Mouse (Mus musculus): ENCODE data around the gene Tldc2. TPM values are rescaled to one million over a fixed set of nuclear protein-coding genes. Genes with fewer than 3 reads are reported as not detected.
A peak's percentile ranks its signal among the peaks of the same experiment; 100 is the strongest.

Gene Tldc2
- polyA plus RNA-seq, 1 experiment = not detected

GRCm38 (mm10) chr2:157076585-157076984, 10.3 kb upstream of the Tldc2 start:
- TF ChIP-seq MAX (IDR thresholded peaks at IDR 0.05; ENCODE audit: low read depth) = no peak
- TF ChIP-seq SRF (IDR thresholded peaks at IDR 0.05; ENCODE audit: control insufficient read depth, insufficient read length, low read depth) = no peak
- no peak for TF ChIP-seq POLR2A (IDR thresholded peaks at IDR 0.05; ENCODE audit: insufficient read length, low read depth)
- TF ChIP-seq REST (IDR thresholded peaks at IDR 0.05; ENCODE audit: insufficient read depth, insufficient read length) = no peak
- TF ChIP-seq TCF12 (IDR thresholded peaks at IDR 0.05; ENCODE audit: insufficient read depth, poor library complexity, severe bottlenecking) = no peak
- no peak for TF ChIP-seq USF1 (IDR thresholded peaks at IDR 0.05; ENCODE audit: low read depth)
- TF ChIP-seq TCF3 (IDR thresholded peaks at IDR 0.05; ENCODE audit: insufficient read length, low read depth) = no peak
- TF ChIP-seq MYOG (IDR thresholded peaks at IDR 0.05; ENCODE audit: control insufficient read depth in 1 of 3, insufficient read depth in 1 of 3, insufficient read length in 2 of 3, low read depth in 2 of 3) = no peak
- no peak for TF ChIP-seq MYOD1 (IDR thresholded peaks at IDR 0.05; ENCODE audit: control insufficient read depth in 1 of 3, insufficient read length in 2 of 3, low read depth in 2 of 3)
- no peak for TF ChIP-seq POLR2AphosphoS2 (IDR thresholded peaks at IDR 0.05; ENCODE audit: insufficient read length, low read depth)
- TF ChIP-seq CEBPB (IDR thresholded peaks at IDR 0.05; ENCODE audit: insufficient read depth, poor library complexity, severe bottlenecking) = no peak
- TF ChIP-seq E2F4 (IDR thresholded peaks at IDR 0.05; ENCODE audit: insufficient read depth) = no peak
- H3ac ChIP-seq (ENCODE audit: control insufficient read depth, insufficient read length) = no peak overlapping the region
- H3K79me2 ChIP-seq (ENCODE audit: control insufficient read depth, insufficient read depth) = peaks cover 65% of the 10 kb centered on the region
- peak overlapping the region; percentile 81 for H3K4me2 ChIP-seq (ENCODE audit: low read depth)
- H3K36me3 ChIP-seq (ENCODE audit: control insufficient read depth, insufficient read depth) = no peaks in the 10 kb centered on the region
- H3K4me3 ChIP-seq = peak overlapping the region; percentile 92
- H3K27me3 ChIP-seq (ENCODE audit: control insufficient read depth, insufficient read depth, insufficient read length) = no peaks in the 10 kb centered on the region

- TF ChIP-seq POLR2A (IDR thresholded peaks at IDR 0.05; ENCODE audit: insufficient read length, low read depth) = no peak
- TF ChIP-seq E2F4 (IDR thresholded peaks at IDR 0.05; ENCODE audit: insufficient read depth) = no peak
- TF ChIP-seq REST (IDR thresholded peaks at IDR 0.05; ENCODE audit: insufficient read depth, insufficient read length) = no peak
- TF ChIP-seq TCF12 (IDR thresholded peaks at IDR 0.05; ENCODE audit: insufficient read depth, poor library complexity, severe bottlenecking) = no peak
- no peak for TF ChIP-seq TCF3 (IDR thresholded peaks at IDR 0.05; ENCODE audit: insufficient read length, low read depth)
- no peak for TF ChIP-seq USF1 (IDR thresholded peaks at IDR 0.05; ENCODE audit: low read depth)
- TF ChIP-seq MYOG (IDR thresholded peaks at IDR 0.05; ENCODE audit: control insufficient read depth in 1 of 3, insufficient read depth in 1 of 3, insufficient read length in 2 of 3, low read depth in 2 of 3) = no peak
- TF ChIP-seq POLR2AphosphoS2 (IDR thresholded peaks at IDR 0.05; ENCODE audit: insufficient read length, low read depth) = no peak
- TF ChIP-seq MYOD1 (IDR thresholded peaks at IDR 0.05; ENCODE audit: control insufficient read depth in 1 of 3, insufficient read length in 2 of 3, low read depth in 2 of 3) = no peak
- no peak for TF ChIP-seq MAX (IDR thresholded peaks at IDR 0.05; ENCODE audit: low read depth)
- no peak for TF ChIP-seq SRF (IDR thresholded peaks at IDR 0.05; ENCODE audit: control insufficient read depth, insufficient read length, low read depth)
- no peak for TF ChIP-seq CEBPB (IDR thresholded peaks at IDR 0.05; ENCODE audit: insufficient read depth, poor library complexity, severe bottlenecking)
- Histone ChIP-seq H3K79me2 (ENCODE audit: control insufficient read depth, insufficient read depth) (peaks cover 60% of the 10 kb centered on the region), H3K4me2 (ENCODE audit: low read depth) (peak overlapping the region; percentile 81), H3K27me3 (ENCODE audit: control insufficient read depth, insufficient read depth, insufficient read length) (no peaks in the 10 kb centered on the region), H3K36me3 (ENCODE audit: control insufficient read depth, insufficient read depth) (no peaks in the 10 kb centered on the region), H3ac (ENCODE audit: control insufficient read depth, insufficient read length) (peak overlapping the region; percentile 66), H3K4me3 (peak overlapping the region; percentile 92)
These were observed 9.7 kb upstream of the Tldc2 start for GRCm38 (mm10) chr2:157077160-157077559.

GRCm38 (mm10) chr2:157077641-157078058, 9.2 kb upstream of the Tldc2 start:
- H3ac ChIP-seq (ENCODE audit: control insufficient read depth, insufficient read length) = peak overlapping the region; percentile 66
- peaks cover 55% of the 10 kb centered on the region for H3K79me2 ChIP-seq (ENCODE audit: control insufficient read depth, insufficient read depth)
- H3K4me3 ChIP-seq = peak overlapping the region; percentile 92
- TF ChIP-seq MAX (IDR thresholded peaks at IDR 0.05; ENCODE audit: low read depth) (peak; percentile 49), MYOD1 (IDR thresholded peaks at IDR 0.05; ENCODE audit: control insufficient read depth in 1 of 3, insufficient read length in 2 of 3, low read depth in 2 of 3) (no peak), TCF12 (IDR thresholded peaks at IDR 0.05; ENCODE audit: insufficient read depth, poor library complexity, severe bottlenecking) (no peak), POLR2AphosphoS2 (IDR thresholded peaks at IDR 0.05; ENCODE audit: insufficient read length, low read depth) (peak; percentile 56), POLR2A (IDR thresholded peaks at IDR 0.05; ENCODE audit: insufficient read length, low read depth) (peak; percentile 64)
- H3K27me3 ChIP-seq (ENCODE audit: control insufficient read depth, insufficient read depth, insufficient read length) = no peaks in the 10 kb centered on the region
- H3K4me2 ChIP-seq (ENCODE audit: low read depth) = peak overlapping the region; percentile 81
- no peaks in the 10 kb centered on the region for H3K36me3 ChIP-seq (ENCODE audit: control insufficient read depth, insufficient read depth)

- Histone ChIP-seq H3ac (ENCODE audit: control insufficient read depth, insufficient read length) (peak overlapping the region; percentile 66), H3K27me3 (ENCODE audit: control insufficient read depth, insufficient read depth, insufficient read length) (no peaks in the 10 kb centered on the region), H3K36me3 (ENCODE audit: control insufficient read depth, insufficient read depth) (no peaks in the 10 kb centered on the region), H3K79me2 (ENCODE audit: control insufficient read depth, insufficient read depth) (peaks cover 50% of the 10 kb centered on the region), H3K4me2 (ENCODE audit: low read depth) (peak overlapping the region; percentile 81), H3K4me3 (peak overlapping the region; percentile 92)
- TF ChIP-seq TCF12 (IDR thresholded peaks at IDR 0.05; ENCODE audit: insufficient read depth, poor library complexity, severe bottlenecking) = no peak
- TF ChIP-seq MYOD1 (IDR thresholded peaks at IDR 0.05; ENCODE audit: control insufficient read depth in 1 of 3, insufficient read length in 2 of 3, low read depth in 2 of 3) = peak in 1 of 3 experiments; percentile 4
- TF ChIP-seq TCF3 (IDR thresholded peaks at IDR 0.05; ENCODE audit: insufficient read length, low read depth) = no peak
- peak; percentile 15 for TF ChIP-seq POLR2A (IDR thresholded peaks at IDR 0.05; ENCODE audit: insufficient read length, low read depth)
These were observed 8.6 kb upstream of the Tldc2 start for GRCm38 (mm10) chr2:157078059-157078792.
